Mouse (Mus musculus): ENCODE data around the gene Scml4.

The Scml4 gene

DNA sequence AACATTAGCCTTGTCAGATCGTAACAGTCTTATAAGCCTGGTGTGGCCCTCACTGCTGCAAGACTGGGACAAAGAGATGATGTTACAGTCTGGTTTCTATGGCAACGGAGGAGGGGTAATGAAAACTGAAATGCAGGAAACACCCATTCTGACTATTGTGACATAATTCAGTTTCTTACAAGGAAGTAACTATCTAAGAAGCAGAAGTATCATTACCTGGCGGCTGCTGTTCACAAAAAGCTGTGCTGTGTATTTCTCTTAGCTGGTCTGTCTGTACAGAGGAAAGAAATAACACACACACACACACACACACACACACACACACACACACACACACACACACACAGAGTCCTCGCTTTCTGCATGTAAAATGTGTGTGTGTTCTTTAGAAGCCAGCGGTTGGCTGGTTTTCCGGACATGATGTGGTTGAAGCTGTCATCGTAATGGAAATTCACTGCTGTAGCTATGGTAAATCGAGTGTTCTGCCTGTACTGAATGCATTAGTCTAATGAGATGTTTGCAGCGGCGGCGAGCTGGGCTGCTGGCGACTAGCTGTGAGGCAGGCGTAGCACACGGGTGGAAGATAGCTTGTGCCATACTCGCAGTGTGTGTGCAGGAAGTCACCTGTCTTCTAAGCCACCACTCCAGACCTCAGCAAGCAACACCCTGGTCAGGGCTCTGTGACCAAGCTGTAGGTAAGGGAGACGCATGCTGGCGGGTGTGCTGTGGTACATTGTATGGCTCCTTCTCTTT is at the start of gene Scml4:
Scml4 (plus strand) TSS at position 212 of the 753 bp plus-strand sequence.
- no peak for DNase-seq (ENCODE audit: extremely low read depth, insufficient read length, low spot score)

- DNase-seq (ENCODE audit: extremely low read depth, insufficient read length, low spot score) = no peak
These were observed 34.2 kb upstream of the Scml4 start for GRCm38 (mm10) chr10:42825923-42826322.

GRCm38 (mm10) chr10:42827155-42827554 is 33.0 kb upstream of the Scml4 start:
- no peak for DNase-seq (ENCODE audit: extremely low read depth, insufficient read length, low spot score)

DNA sequence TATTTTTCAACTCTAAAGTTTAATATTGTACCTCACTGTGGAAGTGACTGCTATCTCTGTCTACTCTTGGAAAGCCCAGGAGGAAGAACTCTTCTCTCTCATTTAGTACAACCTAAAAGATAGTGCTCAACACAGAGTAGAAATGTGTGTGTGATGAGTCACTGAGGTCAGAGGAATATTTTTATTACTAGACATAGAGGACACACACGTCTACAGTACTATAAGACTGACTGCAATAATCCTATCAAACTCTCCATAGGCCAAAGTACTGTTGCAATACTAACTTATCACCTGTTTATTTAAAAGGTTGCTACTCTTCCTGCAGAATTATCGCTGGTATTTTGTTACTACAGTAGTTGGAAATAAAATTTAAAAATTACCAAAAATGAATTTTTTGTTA is 30.2 kb upstream of the Scml4 start:
- DNase-seq (ENCODE audit: extremely low read depth, insufficient read length, low spot score) = no peak

DNA sequence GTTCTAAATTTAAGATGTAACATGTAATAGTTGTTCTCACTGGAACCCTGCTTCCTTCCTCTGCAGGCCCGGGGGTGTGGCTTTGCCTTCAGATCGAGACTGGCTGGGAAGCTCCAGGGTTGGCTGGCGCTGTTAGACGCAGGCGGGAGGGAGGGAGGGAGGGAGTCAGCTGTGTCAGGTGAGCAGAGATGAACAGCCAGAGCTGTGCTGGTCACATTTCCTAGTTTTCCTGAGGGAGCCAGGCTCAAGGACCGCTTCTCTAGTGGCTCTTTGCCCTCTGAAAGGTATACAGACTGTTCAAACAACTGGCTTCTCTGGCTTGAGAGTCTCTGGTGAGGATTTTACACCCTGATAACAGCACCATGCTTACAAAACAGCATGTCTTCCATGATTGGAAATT is 29.8 kb upstream of the Scml4 start:
- DNase-seq (ENCODE audit: extremely low read depth, insufficient read length, low spot score) = no peak

- no peak for DNase-seq (ENCODE audit: extremely low read depth, insufficient read length, low spot score)
These were observed 27.5 kb upstream of the Scml4 start for GRCm38 (mm10) chr10:42832677-42833076.

- peak; percentile 47 for DNase-seq (ENCODE audit: extremely low read depth, insufficient read length, low spot score)
These were observed 26.1 kb upstream of the Scml4 start for GRCm38 (mm10) chr10:42833871-42834727.

- DNase-seq (ENCODE audit: extremely low read depth, insufficient read length, low spot score) = no peak
These were observed 22.1 kb upstream of the Scml4 start for GRCm38 (mm10) chr10:42838106-42838505.

DNA sequence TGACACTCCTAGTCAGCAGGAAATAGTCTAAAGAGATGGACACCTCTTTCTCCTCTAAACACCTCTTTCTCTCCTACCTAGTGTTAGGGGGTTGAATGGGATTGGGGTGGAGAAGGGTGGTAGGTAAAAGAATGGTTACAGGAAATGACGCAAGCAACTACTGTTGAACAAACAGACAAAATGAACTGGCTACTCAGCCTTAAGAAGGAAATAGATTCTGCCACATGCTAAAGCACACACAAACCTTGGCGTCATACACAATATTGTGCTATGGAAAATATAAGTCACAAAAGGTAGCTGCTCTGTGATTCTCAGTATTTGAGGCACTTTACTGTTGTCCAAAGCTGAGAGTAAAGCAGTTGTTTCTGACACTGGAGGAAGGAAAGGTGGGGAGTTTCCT is 21.4 kb upstream of the Scml4 start:
- no peak for DNase-seq (ENCODE audit: extremely low read depth, insufficient read length, low spot score)

- no peak for DNase-seq (ENCODE audit: extremely low read depth, insufficient read length, low spot score)
These were observed 20.1 kb upstream of the Scml4 start for GRCm38 (mm10) chr10:42840036-42840435.

GRCm38 (mm10) chr10:42841531-42842195 is 18.5 kb upstream of the Scml4 start:
- no peak for DNase-seq (ENCODE audit: extremely low read depth, insufficient read length, low spot score)

GRCm38 (mm10) chr10:42842358-42842757 is 17.8 kb upstream of the Scml4 start:
- DNase-seq (ENCODE audit: extremely low read depth, insufficient read length, low spot score) = no peak

GRCm38 (mm10) chr10:42843416-42843815 is 16.8 kb upstream of the Scml4 start:
- DNase-seq (ENCODE audit: extremely low read depth, insufficient read length, low spot score) = no peak

DNA sequence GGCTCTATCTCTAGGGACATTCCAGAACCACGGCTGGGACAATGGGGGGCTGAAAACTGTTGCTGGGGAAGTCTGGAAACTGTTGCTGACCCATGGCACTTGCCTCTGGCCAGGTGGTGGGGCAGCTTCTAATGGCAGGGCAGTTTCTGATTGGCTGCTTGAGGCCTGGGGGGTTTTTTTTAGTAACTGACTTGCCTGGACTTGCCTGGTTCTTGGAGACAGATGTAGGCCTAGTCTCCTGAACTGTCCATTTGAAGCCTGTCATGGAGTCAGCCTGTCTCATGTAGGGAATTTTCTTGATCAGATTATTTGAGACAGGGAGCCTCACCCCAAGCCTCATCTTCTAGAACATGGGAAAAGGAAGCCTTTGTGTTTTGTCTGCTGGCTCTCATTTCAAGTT is 14.7 kb upstream of the Scml4 start:
- DNase-seq (ENCODE audit: extremely low read depth, insufficient read length, low spot score) = no peak

- DNase-seq (ENCODE audit: extremely low read depth, insufficient read length, low spot score) = no peak
These were observed 11.7 kb upstream of the Scml4 start for GRCm38 (mm10) chr10:42848179-42849080.

GRCm38 (mm10) chr10:42849081-42849400 is 11.1 kb upstream of the Scml4 start:
- DNase-seq (ENCODE audit: extremely low read depth, insufficient read length, low spot score) = no peak

DNA sequence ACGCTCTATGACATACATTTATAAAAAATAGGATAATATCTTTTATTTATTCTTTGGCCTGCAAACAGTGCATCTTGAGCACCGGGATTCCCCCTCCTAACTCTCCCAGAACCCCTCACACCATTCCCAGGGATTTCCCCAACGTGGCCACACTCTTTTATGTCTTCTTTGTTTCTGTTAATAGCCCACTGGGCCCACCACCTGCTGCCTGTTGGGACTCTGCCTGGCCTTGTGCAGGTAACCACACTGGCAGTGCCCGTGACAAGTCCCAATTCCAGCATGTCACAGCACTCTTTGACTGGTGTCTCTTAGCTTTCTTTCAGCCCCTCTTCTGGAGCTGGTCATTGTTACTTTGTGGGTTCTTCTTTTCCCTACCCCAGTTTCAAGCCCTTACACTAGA is 5.3 kb upstream of the Scml4 start:
- DNase-seq (ENCODE audit: extremely low read depth, insufficient read length, low spot score) = no peak

- DNase-seq (ENCODE audit: extremely low read depth, insufficient read length, low spot score) = no peak
These were observed 4.9 kb upstream of the Scml4 start for GRCm38 (mm10) chr10:42855250-42855649.

- DNase-seq (ENCODE audit: extremely low read depth, insufficient read length, low spot score) = no peak
These were observed 3.6 kb upstream of the Scml4 start for GRCm38 (mm10) chr10:42856574-42856973.

DNA sequence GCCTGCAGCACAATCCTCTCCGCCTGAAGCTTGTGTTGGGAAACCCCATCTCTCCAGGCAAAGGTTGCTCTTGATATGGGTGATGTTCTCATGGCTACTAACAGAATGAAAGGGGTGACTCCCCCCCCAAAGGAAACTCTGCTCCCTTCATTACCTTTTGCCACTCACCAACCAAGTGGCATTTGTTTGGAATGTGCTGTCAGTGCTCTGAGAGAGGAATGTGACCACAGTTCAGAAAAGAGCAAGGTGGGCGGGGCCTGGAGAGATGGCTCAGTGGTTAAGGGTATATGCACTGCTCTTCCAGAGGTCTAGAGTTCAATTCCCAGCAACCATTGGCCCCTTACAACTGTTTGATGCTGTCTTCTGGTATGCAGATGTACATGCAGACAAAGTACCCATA is 3.1 kb upstream of the Scml4 start:
- DNase-seq (ENCODE audit: extremely low read depth, insufficient read length, low spot score) = no peak

- no peak for DNase-seq (ENCODE audit: extremely low read depth, insufficient read length, low spot score)
These were observed 400 bp upstream of the Scml4 start for GRCm38 (mm10) chr10:42859781-42860158.
